Mouse (Mus musculus) adrenal gland, adult 18-20 months (tissue): Measurements from ENCODE around the gene Mgp. TPM values are rescaled to one million over a fixed set of nuclear protein-coding genes. Genes with fewer than 3 reads are reported as not detected.

Experiments
- DNase-seq, 2 experiments: peaks; one replicate each; pipeline ENCODE4 v3.0.0; 2021 to 2022; ENCODE audit warnings: low spot score in 2 of 2
- total RNA-seq, 2 experiments: library from RNA; stranded (reverse); gene quantifications; 1 replicate in 1 of 2; 2 replicates in 1 of 2; pipeline ENCODE4 v1.2.3; 2021

The Mgp gene
- total RNA-seq, 2 experiments from 2014 or later, result 192 to 202 TPM

DNA sequence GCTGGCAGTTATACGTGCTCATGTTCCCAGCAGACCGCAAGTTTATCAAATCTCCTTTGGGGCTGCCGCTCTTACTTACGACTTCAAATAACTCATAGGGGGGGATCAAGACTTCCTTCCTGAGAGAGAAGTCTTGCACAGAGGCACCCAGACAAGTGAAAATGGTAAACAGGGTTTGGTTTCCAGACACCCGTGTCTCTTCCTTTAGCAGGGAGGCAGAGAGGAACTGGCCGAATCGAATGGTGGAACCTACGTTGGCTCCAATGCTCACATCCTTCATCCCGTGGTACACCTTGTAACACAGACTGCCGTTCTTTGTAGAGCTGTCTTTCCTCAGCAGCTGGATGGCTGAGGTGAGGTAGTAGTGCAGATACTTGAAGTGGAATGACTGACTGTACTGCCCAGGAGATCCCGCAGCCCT lies 21.3 kb downstream of the Mgp start:
- no peak for DNase-seq

DNA sequence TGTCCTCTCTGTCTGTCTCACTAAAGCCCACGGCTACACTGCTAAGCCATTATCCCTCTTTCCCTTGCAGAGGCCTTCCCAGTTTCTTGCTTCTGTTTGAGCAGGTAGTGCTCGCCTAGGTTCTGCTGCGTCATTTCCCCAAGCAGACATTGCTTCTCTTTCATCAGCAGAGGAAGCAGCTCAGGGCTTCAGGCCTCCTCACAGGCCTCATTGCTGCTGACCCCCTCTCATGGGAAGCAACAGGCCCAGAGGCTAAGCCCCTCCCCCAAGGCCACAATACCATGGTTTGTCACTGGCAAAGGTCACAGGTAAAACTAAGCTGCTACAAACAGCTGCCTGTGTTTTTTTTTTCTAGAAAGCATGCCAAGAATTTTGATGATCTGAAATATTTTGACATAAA lies 22.9 kb downstream of the Mgp start:
- no peak for DNase-seq

DNA sequence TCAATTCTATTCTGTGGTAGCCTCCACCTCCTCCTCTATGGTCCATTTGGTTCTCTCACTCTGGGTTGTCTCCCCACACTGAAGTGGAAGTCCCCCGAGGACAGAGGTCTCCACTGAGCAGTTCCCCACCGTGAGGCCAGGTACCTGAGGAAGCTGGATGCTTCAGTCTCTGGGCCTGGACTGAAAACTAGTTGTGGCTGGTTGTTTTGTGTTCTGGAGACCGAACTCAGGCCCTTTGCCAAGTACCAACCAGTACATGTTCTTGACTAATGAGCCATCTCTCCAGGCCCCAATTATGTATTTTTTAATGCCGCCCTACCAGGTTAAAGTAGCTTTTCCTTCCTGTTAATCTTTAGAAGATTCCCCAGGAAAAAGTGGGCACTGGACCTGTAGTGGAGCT lies 23.3 kb downstream of the Mgp start:
- no peak for DNase-seq

DNA sequence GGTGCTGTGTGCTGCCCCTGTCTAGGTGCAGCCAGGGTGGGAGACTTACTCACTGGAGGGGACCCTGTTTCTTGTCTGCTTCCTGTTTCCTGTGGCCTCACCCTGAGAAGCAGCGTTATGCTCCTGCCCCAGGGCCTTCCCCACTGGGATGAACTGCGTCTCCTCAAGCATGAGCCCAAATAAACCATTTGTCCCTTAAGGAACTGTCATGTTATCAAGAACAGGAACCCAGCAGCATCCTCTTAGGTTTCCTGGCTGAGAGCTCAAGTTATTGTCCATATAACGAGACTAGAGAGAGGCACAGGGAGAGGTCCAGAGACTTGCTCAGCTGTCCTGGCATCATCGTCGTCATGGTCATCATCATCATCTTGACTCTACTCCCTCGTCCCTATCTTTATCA lies 25.4 kb downstream of the Mgp start:
- DNase-seq, result no peak

DNA sequence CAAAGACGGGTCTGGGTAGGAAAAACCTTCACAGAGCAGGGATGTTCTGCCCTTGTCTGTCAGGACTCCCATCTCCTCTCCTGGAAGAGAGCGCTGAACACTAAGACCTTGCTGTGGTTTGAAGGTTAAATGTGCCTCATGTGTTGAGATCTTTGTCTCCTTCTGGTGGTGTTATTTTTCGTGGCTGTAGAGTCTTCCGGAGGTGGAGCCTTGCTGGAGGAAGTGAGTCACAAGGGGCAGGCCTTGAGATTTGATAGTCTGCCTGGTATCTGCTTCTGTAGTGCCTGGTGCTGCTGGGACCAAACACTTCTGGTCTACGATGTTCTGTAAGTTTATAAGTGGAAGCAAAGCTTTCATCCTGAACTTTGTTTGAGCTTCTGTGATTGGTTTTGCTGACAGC lies 26.7 kb downstream of the Mgp start:
- no peak for DNase-seq

DNA sequence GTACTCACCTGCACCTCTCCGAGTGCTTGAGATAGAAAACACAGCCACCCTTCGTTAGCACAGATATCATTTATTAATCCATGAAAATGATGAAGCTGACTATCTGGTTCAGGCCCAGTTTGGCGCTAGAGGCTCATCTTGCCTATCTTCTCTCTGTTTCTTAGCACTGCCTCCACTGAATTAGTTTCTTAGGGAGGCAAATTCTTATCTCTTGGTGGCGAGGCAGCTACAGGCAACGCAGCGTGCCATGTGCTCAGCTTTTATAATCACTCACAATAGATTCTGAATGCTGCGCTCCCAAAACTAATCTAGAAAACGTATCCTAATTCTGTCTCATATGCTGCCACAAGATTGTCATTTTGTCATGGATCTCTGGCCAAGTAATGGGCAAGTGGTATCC lies 27.2 kb downstream of the Mgp start:
- no peak for DNase-seq

DNA sequence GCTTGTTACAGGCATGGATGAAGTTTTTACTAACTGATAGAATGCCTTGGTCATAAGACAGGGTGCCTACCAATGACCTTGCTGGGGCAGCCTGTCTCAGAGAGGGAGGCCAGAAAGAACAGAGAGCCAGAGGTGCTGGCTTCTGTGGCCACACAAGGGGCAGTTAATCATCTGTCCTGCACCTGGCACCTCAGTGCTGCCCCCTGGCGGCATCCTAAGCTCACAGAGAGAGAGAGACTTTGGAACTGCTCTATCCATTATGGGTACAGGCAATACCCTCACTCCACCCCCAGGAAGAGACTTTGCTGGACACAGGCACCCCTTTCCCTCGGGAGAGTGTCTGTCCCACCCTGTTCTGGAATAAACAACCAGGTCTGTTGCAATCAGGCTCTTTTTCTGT lies 27.8 kb downstream of the Mgp start:
- DNase-seq, result peak; percentile 53 to 69

DNA sequence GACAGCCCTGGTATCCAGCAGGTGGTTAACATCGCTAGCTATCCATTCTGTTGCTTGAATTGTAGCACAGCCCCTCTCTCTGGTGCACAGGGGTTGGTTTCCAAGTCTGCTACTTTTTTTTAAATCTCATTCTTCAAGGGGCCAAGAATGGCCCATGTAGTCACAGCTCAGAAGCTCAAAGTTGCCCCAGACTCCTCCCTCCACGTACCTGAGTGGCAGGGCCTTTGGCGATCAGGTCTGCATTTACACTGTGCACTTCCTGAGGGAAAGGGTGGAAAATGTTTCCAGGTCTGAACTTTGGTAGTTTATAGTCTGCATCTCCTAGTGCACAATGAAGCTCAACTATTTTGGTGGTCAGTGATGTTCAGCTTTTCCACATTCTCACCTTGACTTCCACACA lies 28.4 kb downstream of the Mgp start:
- no peak for DNase-seq

DNA sequence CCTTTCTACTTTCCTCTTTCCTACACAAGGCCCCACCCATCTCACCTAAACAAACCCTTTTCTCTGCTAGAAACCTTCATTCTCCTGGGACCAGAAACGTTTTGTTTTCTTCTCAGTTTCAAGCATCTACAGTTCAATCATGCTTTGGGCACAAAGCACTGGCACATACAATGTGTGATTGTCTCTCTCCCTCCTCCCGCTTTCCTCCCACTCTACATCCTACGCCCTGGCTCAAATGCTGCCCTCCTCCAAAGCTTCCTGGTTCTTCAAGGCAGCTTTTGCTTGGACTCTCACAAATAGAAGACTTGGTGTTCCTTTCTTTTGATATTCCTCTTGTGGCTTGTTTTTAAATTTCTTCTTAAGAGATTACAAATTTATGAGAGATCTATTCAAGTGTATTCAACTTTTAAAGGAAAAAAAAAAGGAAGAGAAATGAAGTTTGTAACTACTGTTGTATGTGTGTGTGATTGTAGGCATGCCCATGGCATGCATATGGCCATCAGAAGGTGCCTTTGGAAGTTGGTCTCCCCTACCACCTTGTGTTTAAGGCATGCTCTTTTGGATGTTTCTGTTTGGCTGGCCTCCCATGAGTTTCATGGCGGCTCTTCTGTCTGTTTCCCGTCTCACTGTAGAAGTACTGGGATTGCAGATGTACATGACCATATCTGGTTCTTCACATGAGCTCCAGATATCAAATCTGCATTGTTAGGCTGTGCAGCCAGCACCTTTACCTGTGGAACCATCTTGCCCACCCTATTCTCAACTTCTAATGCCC lies 29.7 kb downstream of the Mgp start:
- DNase-seq, result no peak

DNA sequence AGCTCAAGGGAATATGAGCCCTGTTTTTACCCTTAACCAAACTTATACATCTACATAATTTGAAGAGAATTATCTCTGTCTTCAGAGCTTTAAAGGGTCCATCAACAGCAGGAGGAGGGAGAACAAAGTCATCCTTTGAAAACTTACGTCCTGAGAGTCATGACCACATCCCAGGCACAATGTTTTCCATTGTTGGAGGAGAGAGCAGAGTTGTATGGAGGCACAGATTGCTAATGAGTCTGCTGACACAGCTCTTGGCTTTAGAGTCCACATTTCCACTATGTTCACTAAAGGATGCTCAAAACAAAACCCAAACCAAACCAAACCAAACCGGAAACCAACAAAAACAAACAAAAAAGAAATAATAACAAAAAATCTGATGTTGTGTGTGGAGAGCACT lies 30.7 kb downstream of the Mgp start:
- no peak for DNase-seq

DNA sequence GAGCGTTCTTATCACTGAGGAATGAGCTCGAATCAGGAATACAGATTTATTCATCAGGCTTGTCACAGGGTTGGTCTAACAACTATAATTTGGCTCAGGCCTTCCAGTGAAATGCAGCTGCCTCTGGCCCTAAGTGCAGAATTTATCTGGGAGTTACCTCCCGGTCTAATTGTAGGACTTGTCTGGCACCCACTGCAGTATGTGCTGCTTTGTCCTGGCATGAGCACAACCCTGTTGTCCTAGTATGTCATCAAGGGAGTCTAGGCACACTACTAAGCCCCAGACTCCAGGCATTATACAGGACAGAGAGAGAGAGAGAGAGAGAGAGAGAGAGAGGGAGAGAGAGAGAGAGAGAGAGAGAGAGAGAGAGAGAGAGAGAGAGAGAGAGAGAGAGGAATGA lies 38.3 kb downstream of the Mgp start:
- no peak for DNase-seq

DNA sequence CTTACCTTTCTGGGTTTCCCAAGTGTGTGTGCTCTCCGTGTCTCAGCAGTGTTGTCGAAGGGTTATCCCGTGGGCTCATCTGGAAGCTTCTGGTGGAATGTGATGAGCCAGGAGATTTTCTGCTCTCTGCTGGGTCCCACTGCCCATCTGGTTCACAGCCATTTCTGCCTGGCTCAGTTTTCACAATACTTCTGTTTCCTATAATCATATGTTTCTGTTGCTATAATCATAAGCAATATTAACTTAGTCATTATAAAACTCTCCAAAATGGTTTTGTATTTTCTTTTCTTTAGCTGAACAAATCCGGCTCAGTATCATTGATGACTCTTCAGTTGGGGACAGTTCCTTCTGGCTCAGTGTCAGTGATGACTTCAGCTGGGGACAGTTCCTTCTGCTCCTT lies 40.3 kb downstream of the Mgp start, which contains the start of gene Smco3:
Smco3 (minus strand) TSS at position 101 of the 400 bp plus-strand sequence.
- no peak for DNase-seq

DNA sequence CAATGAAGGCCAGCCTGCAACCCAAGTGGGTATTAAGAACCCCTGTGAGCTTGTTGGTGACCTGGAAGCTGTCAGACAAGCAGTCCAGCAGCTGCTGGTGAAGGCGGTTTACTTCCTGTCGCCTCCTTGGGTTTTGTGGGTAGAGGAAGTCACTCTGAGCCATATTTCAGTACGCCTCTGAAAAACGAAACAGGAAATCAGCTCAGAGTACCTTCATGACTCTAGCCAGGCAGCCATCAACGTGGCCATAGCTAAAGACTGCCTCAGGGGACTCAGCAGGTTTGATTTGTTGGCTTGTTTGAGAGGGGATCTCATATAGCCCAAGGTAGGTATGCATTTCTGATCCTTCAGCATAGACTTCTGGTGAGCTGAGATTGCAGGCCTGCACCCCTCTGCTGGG lies 43.9 kb downstream of the Mgp start:
- no peak for DNase-seq

DNA sequence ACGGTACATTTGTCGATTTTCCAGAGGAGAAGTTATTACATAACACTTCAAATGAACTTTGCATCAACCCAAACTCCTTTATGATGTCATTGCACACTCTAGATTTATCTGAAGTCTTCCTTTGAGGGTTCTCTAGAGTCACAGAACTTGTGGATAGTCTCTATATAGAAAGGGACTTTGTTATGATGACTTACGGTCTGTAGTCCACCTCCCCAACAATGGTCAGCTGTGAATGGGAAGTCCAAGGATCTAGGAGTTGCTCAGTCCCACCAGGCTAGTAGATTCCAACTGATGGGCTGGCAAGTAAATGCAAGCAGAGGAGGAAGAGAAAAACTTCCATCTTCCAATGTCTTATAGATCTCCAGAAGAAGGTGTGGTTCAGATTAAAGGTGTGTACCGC lies 46.9 kb downstream of the Mgp start:
- DNase-seq, result no peak

DNA sequence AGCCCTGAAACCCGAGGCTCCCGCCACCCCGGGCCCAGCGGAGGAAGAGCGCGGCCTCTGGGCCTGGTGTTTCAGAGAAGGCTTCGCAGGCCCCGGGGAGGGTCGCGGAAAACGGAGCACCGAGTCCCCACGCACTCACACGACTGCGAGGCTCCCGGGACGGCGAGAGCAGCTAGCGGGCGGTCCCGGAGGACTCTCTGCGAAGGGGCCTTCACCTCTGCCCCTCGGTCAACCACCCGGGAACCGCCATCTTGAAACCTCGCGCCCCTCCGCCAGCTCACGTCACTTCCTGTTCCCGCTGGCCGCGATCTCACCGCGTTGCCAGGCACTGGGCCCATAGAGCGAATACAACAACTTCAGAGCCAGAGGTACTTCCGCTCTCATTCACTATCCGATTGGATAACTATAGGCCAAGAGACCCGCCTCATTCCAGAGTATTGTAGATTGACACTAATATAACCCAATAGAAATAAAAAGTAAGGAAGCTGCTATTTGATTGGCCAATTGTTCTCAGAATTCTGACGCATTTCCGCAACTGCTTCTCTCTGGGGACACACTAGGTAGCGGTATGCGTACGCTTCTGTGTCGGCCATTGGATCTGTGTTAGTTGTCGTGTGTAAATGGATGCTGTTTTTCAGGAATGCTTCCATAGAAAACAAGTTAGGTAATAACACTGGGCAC lies 47.6 kb downstream of the Mgp start, which contains the start of gene Wbp11:
Wbp11 (minus strand) TSS at position 353 of the 681 bp plus-strand sequence.
- DNase-seq, result peak; percentile 92 to 93

DNA sequence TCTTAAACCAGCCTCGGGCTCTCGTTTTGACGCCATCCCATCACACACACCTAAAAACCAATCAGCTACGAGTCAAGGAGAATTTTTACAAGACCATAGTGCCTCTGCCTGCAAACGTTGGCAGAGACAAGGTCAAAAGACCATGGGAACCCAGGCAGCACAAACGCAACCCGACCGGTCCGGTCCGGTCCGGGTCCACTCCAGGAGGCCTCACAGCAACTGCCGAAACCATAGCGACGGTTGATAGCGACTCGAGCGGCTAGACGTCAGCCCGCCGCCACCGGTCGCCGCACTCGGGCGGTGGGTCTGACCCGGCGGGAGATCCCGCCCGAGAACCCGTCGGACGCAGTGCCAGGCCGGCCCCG lies 48.1 kb downstream of the Mgp start, which contains the start of gene BC049715:
BC049715 (plus strand) TSS at position 111 of the 365 bp plus-strand sequence.
- no peak for DNase-seq

DNA sequence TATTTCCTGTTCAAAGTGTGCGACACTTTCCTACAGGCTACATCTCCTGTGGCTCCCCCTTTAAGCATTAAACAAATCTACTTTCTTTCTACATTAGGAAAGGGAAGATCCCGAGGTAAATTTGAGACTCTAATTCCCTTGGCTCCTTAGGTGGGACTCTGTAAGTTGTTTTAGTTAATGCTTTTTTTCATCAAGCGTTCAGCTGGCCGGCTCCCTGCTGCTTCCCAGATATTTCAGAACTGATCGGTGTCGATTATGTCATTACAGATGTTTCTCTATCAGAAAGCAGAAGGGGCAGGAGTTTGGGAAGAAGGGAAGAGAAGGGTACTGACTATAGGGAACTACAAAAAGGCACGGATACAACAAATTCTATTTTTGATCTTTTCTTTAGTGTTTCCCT lies 48.5 kb downstream of the Mgp start:
- no peak for DNase-seq

DNA sequence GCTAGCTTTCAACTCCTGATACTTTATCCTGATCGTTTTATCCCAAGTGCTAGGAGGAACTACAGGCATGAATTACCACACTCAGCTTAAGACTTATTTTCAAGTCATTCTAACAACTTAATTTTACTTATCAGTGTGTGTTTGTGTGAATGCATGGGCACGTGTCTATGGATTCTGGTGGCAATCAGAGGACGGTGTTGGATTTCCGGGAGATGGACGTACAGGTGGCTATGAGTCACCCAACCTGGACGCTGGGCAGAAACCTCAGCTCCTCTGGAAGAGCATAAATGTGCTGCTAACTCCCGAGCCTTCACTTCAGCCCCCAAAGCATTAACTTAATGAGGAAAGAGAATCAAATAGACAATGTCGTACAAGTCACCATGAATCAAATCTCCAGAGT lies 50.6 kb downstream of the Mgp start:
- no peak for DNase-seq
